22 mouse cellular contexts compared by ENCODE assay signal in the genomic region with DNA sequence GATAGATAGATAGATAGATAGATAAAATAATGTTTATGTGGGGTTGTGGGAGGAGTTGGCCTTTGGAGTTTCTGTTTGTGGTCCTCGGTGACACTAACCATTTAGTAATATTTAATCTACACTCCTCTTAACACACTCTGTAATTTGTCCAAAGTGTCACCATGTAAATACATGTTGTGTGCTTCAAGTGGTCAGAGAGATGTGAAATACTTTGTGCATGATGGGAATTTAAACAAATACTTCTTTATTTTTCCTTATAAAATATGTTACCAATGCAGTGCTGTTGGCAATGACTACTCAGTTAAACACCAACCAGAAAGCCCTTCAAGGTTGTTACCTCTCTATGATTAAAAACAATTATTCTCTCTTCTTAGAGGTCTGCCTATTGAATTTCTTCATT.
DNase-seq lines count a peak whose midpoint lies in the region; ATAC-seq and TF ChIP-seq lines count a peak whose summit lies in the region.
"Had no signal": no experiment of that assay in that cellular context is flagged by ENCODE, and none has a peak within 500 bp of the region (broad histone marks: within the 10 kb centered on the region; RNA-seq: fewer than 3 reads in every experiment).

No protein-coding gene starts in this region.

- no peaks in the 10 kb centered on the region for H3K79me2 ChIP-seq in myocyte (ENCODE audit: control insufficient read depth, insufficient read depth)

- H3K4me2 ChIP-seq in lung, postnatal 0 days (replicated peaks; ENCODE audit: low read depth, low read length), result no peak overlapping the region
- H3K4me2 ChIP-seq in myocyte (ENCODE audit: low read depth), result peak overlapping the region; percentile 81
- H3K4me2 ChIP-seq: embryonic facial prominence, embryonic 12.5 days; forebrain, embryonic 12.5 days had no signal

- no peak overlapping the region for H3K4me3 ChIP-seq in lung, postnatal 0 days (ENCODE audit: low read depth, low read length)
- peak overlapping the region; percentile 2 for H3K4me3 ChIP-seq in myocyte
- H3K4me3 ChIP-seq in forebrain, embryonic 10.5 days, result no peak overlapping the region
- H3K4me3 ChIP-seq: embryonic facial prominence, embryonic 10.5 days; embryonic facial prominence, embryonic 12.5 days; forebrain, embryonic 12.5 days had no signal

- H3ac ChIP-seq in myocyte (ENCODE audit: control insufficient read depth, insufficient read length), result no peak overlapping the region

- peaks cover 5% of the 10 kb centered on the region; the same call in 1 of the 2 replicates for H3K4me1 ChIP-seq in lung, postnatal 0 days (ENCODE audit: insufficient read depth, low read depth, low read length)
- 0 out of 2 replicates have a peak, but pooled peaks cover 13% of the 10 kb centered on the region for H3K4me1 ChIP-seq in forebrain, embryonic 10.5 days

- H3K9me3 ChIP-seq in lung, postnatal 0 days (ENCODE audit: low read length), result no peaks in the 10 kb centered on the region
- H3K9me3 ChIP-seq in forebrain, embryonic 10.5 days, result no peaks in the 10 kb centered on the region
- H3K9me3 ChIP-seq: embryonic facial prominence, embryonic 10.5 days; embryonic facial prominence, embryonic 12.5 days; forebrain, embryonic 12.5 days had no signal

- 58% methylated on average over 1 of the region's 1 CpGs for WGBS in lung, postnatal 0 days
- WGBS in forebrain, embryonic 10.5 days, result 95% methylated on average over 1 of the region's 1 CpGs

- ATAC-seq in lung, postnatal 0 days, result peak; percentile 31
- ATAC-seq: activated CD4-positive, CD25-positive, alpha-beta regulatory T cell, adult 4 months; forebrain, embryonic 14.5 days; forebrain, embryonic 16.5 days; Patski had no signal

- no peak for TF ChIP-seq POLR2A in myocyte (IDR thresholded peaks at IDR 0.05; ENCODE audit: insufficient read length, low read depth)

- TF ChIP-seq EP300 in lung, postnatal 0 days (IDR thresholded peaks at IDR 0.05), result peak; percentile 81

- H3K9ac ChIP-seq in lung, postnatal 0 days (replicated peaks; ENCODE audit: low read depth), result no peak overlapping the region
- H3K9ac ChIP-seq: embryonic facial prominence, embryonic 12.5 days; forebrain, embryonic 12.5 days had no signal

- TF ChIP-seq CTCF in lung, postnatal 0 days (IDR thresholded peaks at IDR 0.05), result no peak

- 0 out of 2 replicates have a peak, but pooled peaks cover 6% of the 10 kb centered on the region for H3K36me3 ChIP-seq in lung, postnatal 0 days (ENCODE audit: insufficient read depth, low read length)
- H3K36me3 ChIP-seq in myocyte (ENCODE audit: control insufficient read depth, insufficient read depth), result peaks cover 7% of the 10 kb centered on the region
- peaks cover 97% of the 10 kb centered on the region for H3K36me3 ChIP-seq in forebrain, embryonic 10.5 days (replicated peaks)
- H3K36me3 ChIP-seq: G1E had no signal

- peak overlapping the region; percentile 58; the same call in 1 of the 2 replicates for H3K27ac ChIP-seq in lung, postnatal 0 days (ENCODE audit: low read length)
- no peak overlapping the region for H3K27ac ChIP-seq in forebrain, embryonic 10.5 days
- H3K27ac ChIP-seq: embryonic facial prominence, embryonic 10.5 days; forebrain, embryonic 12.5 days had no signal

- no peaks in the 10 kb centered on the region for H3K27me3 ChIP-seq in lung, postnatal 0 days (replicated peaks; ENCODE audit: insufficient read depth, low read length)
- no peaks in the 10 kb centered on the region for H3K27me3 ChIP-seq in myocyte (ENCODE audit: control insufficient read depth, insufficient read depth, insufficient read length)
- H3K27me3 ChIP-seq in forebrain, embryonic 10.5 days (ENCODE audit: poor library complexity, severe bottlenecking), result no peaks in the 10 kb centered on the region
- H3K27me3 ChIP-seq: embryonic facial prominence, embryonic 12.5 days; forebrain, embryonic 12.5 days; Patski had no signal

- peak; percentile 67 for DNase-seq in lung, postnatal 0 days (ENCODE audit: low spot score)
- no peak for DNase-seq in lung, postnatal 14 days
- DNase-seq in lung, postnatal 36 days, result peak; percentile 29
- no peak for DNase-seq in lung, postnatal 10 days
- DNase-seq in forebrain, embryonic 10.5 days (ENCODE audit: extremely low spot score, low spot score), result no peak
- DNase-seq: adrenal gland, adult 8-10 months; adrenal gland, postnatal 14 days; adrenal gland, postnatal 36 days; cerebellum, adult 11-12 months; cerebellum, adult 2 months; cerebellum, adult 9-10 months; cerebellum, postnatal 10 days; cerebellum, postnatal 25 days had no signal

TF ChIP-seq in myocyte, 11 proteins besides CTCF, POLR2A, EP300 and RAD21:
- TF ChIP-seq SRF (IDR thresholded peaks at IDR 0.05; ENCODE audit: control insufficient read depth, insufficient read length, low read depth) (no peak), MYOD1 (IDR thresholded peaks at IDR 0.05; ENCODE audit: control insufficient read depth in 1 of 3, insufficient read length in 2 of 3, low read depth in 2 of 3) (no peak), MYOG (IDR thresholded peaks at IDR 0.05; ENCODE audit: control insufficient read depth in 1 of 3, insufficient read depth in 1 of 3, insufficient read length in 2 of 3, low read depth in 2 of 3) (no peak), TCF3 (IDR thresholded peaks at IDR 0.05; ENCODE audit: insufficient read length, low read depth) (no peak), REST (IDR thresholded peaks at IDR 0.05; ENCODE audit: insufficient read depth, insufficient read length) (no peak), USF1 (IDR thresholded peaks at IDR 0.05; ENCODE audit: low read depth) (no peak), MAX (IDR thresholded peaks at IDR 0.05; ENCODE audit: low read depth) (no peak), CEBPB (IDR thresholded peaks at IDR 0.05; ENCODE audit: insufficient read depth, poor library complexity, severe bottlenecking) (no peak), TCF12 (IDR thresholded peaks at IDR 0.05; ENCODE audit: insufficient read depth, poor library complexity, severe bottlenecking) (no peak), POLR2AphosphoS2 (IDR thresholded peaks at IDR 0.05; ENCODE audit: insufficient read length, low read depth) (no peak), E2F4 (IDR thresholded peaks at IDR 0.05; ENCODE audit: insufficient read depth) (no peak)

Comparison
In these comparisons a context has a peak if more than half of its experiments do, and no peak if none do; other contexts are left out.
1. DNase-seq: peak in lung, postnatal 0 days (single experiment) and lung, postnatal 36 days (single experiment); none in lung, postnatal 14 days (single experiment), lung, postnatal 10 days (single experiment) and forebrain, embryonic 10.5 days (single experiment).